Mouse (Mus musculus) midbrain, embryonic 10.5 days (tissue): Measurements from ENCODE around the gene Gm5741. TPM values are rescaled to one million over a fixed set of nuclear protein-coding genes. Genes with fewer than 3 reads are reported as not detected.

Experiments
- DNase-seq: peaks from one replicate; pipeline ENCODE4 v3.0.0-alpha.2; 2017; ENCODE audit warnings: low spot score
- H3K27ac ChIP-seq: fragments of 300-500 bp; sonication (generic); replicated peaks from 2 replicates; pipeline ENCODE4 v1.5.1; 2016; ENCODE audit warnings: mild to moderate bottlenecking
- H3K27me3 ChIP-seq: fragments of 300-500 bp; sonication (generic); 2 replicates; pipeline ENCODE4 v1.6.1; 2016; ENCODE audit warnings: low read depth, mild to moderate bottlenecking; ENCODE audit not compliant: poor library complexity, severe bottlenecking
- H3K36me3 ChIP-seq: fragments of 300-500 bp; sonication (generic); 2 replicates; pipeline ENCODE4 v1.6.1; 2016; ENCODE audit warnings: mild to moderate bottlenecking, moderate library complexity
- H3K4me1 ChIP-seq: fragments of 300-500 bp; sonication (generic); 2 replicates; pipeline ENCODE4 v1.6.1; 2016
- H3K4me3 ChIP-seq: fragments of 300-500 bp; sonication (generic); 2 replicates; pipeline ENCODE4 v1.5.1; 2016; ENCODE audit warnings: mild to moderate bottlenecking, moderate library complexity
- H3K9me3 ChIP-seq: fragments of 300-500 bp; sonication (generic); replicated peaks from 2 replicates; pipeline ENCODE4 v1.6.1; 2016; ENCODE audit warnings: mild to moderate bottlenecking
- WGBS: fragments of 180-500 bp; shearing (Covaris S2); methylation state at CpG from one replicate; pipeline ENCODE4 v1.1.7; 2016; 5-methylcytosine and 5-hydroxymethylcytosine counted together
- microRNA-seq: library from miRNA; unstranded; fragments of <30 nt; microRNA quantifications from one replicate; pipeline ENCODE4, GENCODE M21; 2017
- polyA plus RNA-seq: library from polyadenylated mRNA; unstranded; fragments of >200 nt; fragmentation: Nextera tagmentation; extraction: Ambion mirVana; gene quantifications from 2 replicates; pipeline ENCODE4 v1.2.1, GENCODE M21; 2016

Gene Gm5741
- polyA plus RNA-seq, 1 experiment from 2014 or later: 0.91 TPM

- Histone ChIP-seq H3K36me3 (peaks cover 71% of the 10 kb centered on the region), H3K9me3 (no peaks in the 10 kb centered on the region), H3K4me1 (peaks cover 36% of the 10 kb centered on the region), H3K27me3 (no peaks in the 10 kb centered on the region), H3K4me3 (no peak overlapping the region), H3K27ac (no peak overlapping the region)
- no peak for DNase-seq
- 95% methylated on average over 3 of the region's 3 CpGs for WGBS
These were observed 46.2 kb downstream of the Gm5741 start for GRCm38 (mm10) chr8:85021514-85022055.

Small RNA genes within 50 kb of the gene (microRNA-seq; reads per million reads assigned to microRNA genes)
- gene Gm23388 (15.0 reads per million, percentile 28 among the genes with 10 or more reads in this experiment), gene Mir7070 (2.7 reads per million)

Other genes with a start within 250 kb of the Gm5741 start
- gene Dand5, start 245.2 kb downstream of the Gm5741 start, polyA plus RNA-seq: 2.9 and 5.3 TPM in 2 replicates
- gene Gadd45gip1, start 236.5 kb downstream of the Gm5741 start, polyA plus RNA-seq: 46.3 and 47.2 TPM in 2 replicates
- gene Rad23a, start 227.3 kb downstream of the Gm5741 start, polyA plus RNA-seq: 124 and 131 TPM in 2 replicates
- 723 and 798 TPM in 2 replicates for gene Calr, start 221.0 kb downstream of the Gm5741 start, polyA plus RNA-seq
- gene Farsa, start 211.0 kb downstream of the Gm5741 start, polyA plus RNA-seq: 133 and 139 TPM in 2 replicates
- gene Syce2, start 195.9 kb downstream of the Gm5741 start, polyA plus RNA-seq: 64.7 and 71.7 TPM in 2 replicates
- gene Gcdh, start 174.1 kb downstream of the Gm5741 start, polyA plus RNA-seq: 37.3 and 39.6 TPM in 2 replicates
- 14.8 and 19.7 TPM in 2 replicates for gene Klf1, start 166.1 kb downstream of the Gm5741 start, polyA plus RNA-seq
- 6.6 and 7.5 TPM in 2 replicates for gene Dnase2a, start 159.4 kb downstream of the Gm5741 start, polyA plus RNA-seq
- 3.2 and 8.4 TPM in 2 replicates for gene Mast1, start 130.6 kb downstream of the Gm5741 start, polyA plus RNA-seq
- 0.62 and 1.2 TPM in 2 replicates for gene Rtbdn, start 121.0 kb downstream of the Gm5741 start, polyA plus RNA-seq
- gene Gm49661, start 98.5 kb downstream of the Gm5741 start, polyA plus RNA-seq: not detected in 2 replicates
- 1,203 and 1,278 TPM in 2 replicates for gene Prdx2, start 98.4 kb downstream of the Gm5741 start, polyA plus RNA-seq
- 136 and 158 TPM in 2 replicates for gene Rnaseh2a, start 98.2 kb downstream of the Gm5741 start, polyA plus RNA-seq
- gene Junb, start 89.3 kb downstream of the Gm5741 start, polyA plus RNA-seq: 5.0 and 5.4 TPM in 2 replicates
- 18.2 and 18.4 TPM in 2 replicates for gene Hook2, start 77.4 kb downstream of the Gm5741 start, polyA plus RNA-seq
- gene Best2, start 53.5 kb downstream of the Gm5741 start, polyA plus RNA-seq: not detected in 2 replicates
- gene Asna1, start 42.7 kb downstream of the Gm5741 start, polyA plus RNA-seq: 160 and 164 TPM in 2 replicates
- 140 and 146 TPM in 2 replicates for gene Trir, start 41.2 kb downstream of the Gm5741 start, polyA plus RNA-seq
- gene Tnpo2, start 31.1 kb downstream of the Gm5741 start, polyA plus RNA-seq: 28.6 and 34.9 TPM in 2 replicates
- 25.5 and 32.3 TPM in 2 replicates for gene Fbxw9, start 7.9 kb downstream of the Gm5741 start, polyA plus RNA-seq
- 70.8 and 71.8 TPM in 2 replicates for gene Dhps, start 3.8 kb upstream of the Gm5741 start, polyA plus RNA-seq
- gene Wdr83os, start 12.8 kb upstream of the Gm5741 start, polyA plus RNA-seq: 133 and 142 TPM in 2 replicates
- 61.2 and 70.6 TPM in 2 replicates for gene Wdr83, start 13.3 kb upstream of the Gm5741 start, polyA plus RNA-seq
- 23.5 and 23.7 TPM in 2 replicates for gene Man2b1, start 15.3 kb upstream of the Gm5741 start, polyA plus RNA-seq
- 0.81 and 1.5 TPM in 2 replicates for gene Zfp791, start 55.1 kb upstream of the Gm5741 start, polyA plus RNA-seq
- gene Cks1brt, start 83.9 kb upstream of the Gm5741 start, polyA plus RNA-seq: not detected in 2 replicates
- not detected in 2 replicates for gene Olfr371, start 158.0 kb upstream of the Gm5741 start, polyA plus RNA-seq
- 145 and 157 TPM in 2 replicates for gene Orc6, start 231.7 kb upstream of the Gm5741 start, polyA plus RNA-seq
- 159 and 163 TPM in 2 replicates for gene Vps35, start 231.8 kb upstream of the Gm5741 start, polyA plus RNA-seq